Mouse (Mus musculus): ENCODE results near the gene Bcl9. TPM values are rescaled to one million over a fixed set of nuclear protein-coding genes. Genes with fewer than 3 reads are reported as not detected.

Gene Bcl9
- total RNA-seq, 2 experiments from 2014 or later = 24.1 to 26.5 TPM

- DNase-seq (ENCODE audit: low spot score in 2 of 2) = no peak
These were observed 1.2 kb upstream of the Bcl9 start for GRCm38 (mm10) chr3:97298856-97299465.

- DNase-seq (ENCODE audit: low spot score in 2 of 2) = peak in 1 of 2 experiments; percentile 55
These were observed 670 bp downstream of the Bcl9 start for GRCm38 (mm10) chr3:97296941-97297552.

- no peak for DNase-seq (ENCODE audit: low spot score in 2 of 2)
These were observed 3.4 kb downstream of the Bcl9 start for GRCm38 (mm10) chr3:97294334-97294733.

GRCm38 (mm10) chr3:97284878-97285277 lies 12.8 kb downstream of the Bcl9 start:
- DNase-seq (ENCODE audit: low spot score in 2 of 2) = no peak

GRCm38 (mm10) chr3:97284056-97284455 lies 13.7 kb downstream of the Bcl9 start:
- DNase-seq (ENCODE audit: low spot score in 2 of 2) = no peak

GRCm38 (mm10) chr3:97281426-97281825 lies 16.3 kb downstream of the Bcl9 start:
- DNase-seq (ENCODE audit: low spot score in 2 of 2) = no peak

- DNase-seq (ENCODE audit: low spot score in 2 of 2) = no peak
These were observed 22.0 kb downstream of the Bcl9 start for GRCm38 (mm10) chr3:97275708-97276107.

GRCm38 (mm10) chr3:97274516-97275230 lies 23.0 kb downstream of the Bcl9 start:
- DNase-seq (ENCODE audit: low spot score in 2 of 2) = no peak

- no peak for DNase-seq (ENCODE audit: low spot score in 2 of 2)
These were observed 23.8 kb downstream of the Bcl9 start for GRCm38 (mm10) chr3:97273876-97274275.

GRCm38 (mm10) chr3:97265667-97266415 lies 31.9 kb downstream of the Bcl9 start:
- DNase-seq (ENCODE audit: low spot score in 2 of 2) = no peak

GRCm38 (mm10) chr3:97262235-97262634 lies 35.5 kb downstream of the Bcl9 start:
- no peak for DNase-seq (ENCODE audit: low spot score in 2 of 2)

GRCm38 (mm10) chr3:97255706-97256339 lies 41.9 kb downstream of the Bcl9 start:
- no peak for DNase-seq (ENCODE audit: low spot score in 2 of 2)

GRCm38 (mm10) chr3:97254861-97255465 lies 42.8 kb downstream of the Bcl9 start:
- no peak for DNase-seq (ENCODE audit: low spot score in 2 of 2)

- DNase-seq (ENCODE audit: low spot score in 2 of 2) = no peak
These were observed 43.7 kb downstream of the Bcl9 start for GRCm38 (mm10) chr3:97253823-97254600.

GRCm38 (mm10) chr3:97252896-97253295 lies 44.8 kb downstream of the Bcl9 start:
- no peak for DNase-seq (ENCODE audit: low spot score in 2 of 2)

GRCm38 (mm10) chr3:97242629-97243167 lies 55.0 kb downstream of the Bcl9 start:
- DNase-seq (ENCODE audit: low spot score in 2 of 2) = no peak

GRCm38 (mm10) chr3:97241826-97242225 lies 55.9 kb downstream of the Bcl9 start:
- DNase-seq (ENCODE audit: low spot score in 2 of 2) = no peak

GRCm38 (mm10) chr3:97239793-97240192 lies 57.9 kb downstream of the Bcl9 start:
- DNase-seq (ENCODE audit: low spot score in 2 of 2) = no peak

GRCm38 (mm10) chr3:97239316-97239715 lies 58.4 kb downstream of the Bcl9 start:
- DNase-seq (ENCODE audit: low spot score in 2 of 2) = no peak

- DNase-seq (ENCODE audit: low spot score in 2 of 2) = no peak
These were observed 59.2 kb downstream of the Bcl9 start for GRCm38 (mm10) chr3:97238521-97238920.
